Mouse (Mus musculus): Measurements from ENCODE around the gene B4galt3.

DNA sequence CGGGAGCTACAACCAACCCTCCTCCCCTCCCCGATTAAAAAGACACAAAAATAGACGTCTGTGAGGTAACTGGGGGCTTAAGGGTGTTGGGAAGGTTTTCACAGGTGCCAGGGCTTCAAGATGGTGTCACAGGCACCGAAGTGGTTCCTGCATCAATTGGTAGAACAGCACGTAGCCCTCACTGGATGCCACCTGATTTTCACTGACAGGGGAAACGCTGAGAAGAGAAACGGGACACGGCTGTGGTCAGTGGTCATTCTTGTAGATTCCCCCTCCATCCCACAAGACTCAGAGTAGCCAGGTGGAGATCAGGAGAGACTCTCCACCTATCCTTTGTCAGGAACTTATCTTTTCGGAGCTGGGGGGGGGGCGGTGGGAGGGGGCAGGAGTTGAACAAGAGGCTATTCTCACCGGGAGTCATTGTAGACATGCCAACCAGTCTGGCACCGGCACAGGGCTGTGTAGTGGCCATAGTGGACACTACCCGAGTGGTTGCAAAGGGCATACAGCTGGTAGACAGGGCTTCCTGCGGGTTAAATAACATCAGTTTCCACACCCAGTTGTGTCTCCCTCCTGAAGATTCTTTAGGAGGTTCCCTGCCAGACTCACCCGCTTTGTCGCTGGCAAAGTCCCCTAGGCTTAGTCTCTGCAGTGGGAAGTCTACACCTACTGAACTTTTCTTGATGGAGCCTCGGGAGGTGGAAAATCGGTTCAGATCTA is 12.1 kb downstream of the B4galt3 start:
- TF ChIP-seq CTCF (IDR thresholded peaks at IDR 0.05; ENCODE audit: insufficient read depth, low read length) = no peak
- TF ChIP-seq POLR2A (IDR thresholded peaks at IDR 0.05; ENCODE audit: borderline replicate concordance, extremely low read depth, low read depth, low read length) = no peak

All from lung, adult 2 months (tissue).